Mouse (Mus musculus): Measurements from ENCODE around the gene Ankrd54.

DNA sequence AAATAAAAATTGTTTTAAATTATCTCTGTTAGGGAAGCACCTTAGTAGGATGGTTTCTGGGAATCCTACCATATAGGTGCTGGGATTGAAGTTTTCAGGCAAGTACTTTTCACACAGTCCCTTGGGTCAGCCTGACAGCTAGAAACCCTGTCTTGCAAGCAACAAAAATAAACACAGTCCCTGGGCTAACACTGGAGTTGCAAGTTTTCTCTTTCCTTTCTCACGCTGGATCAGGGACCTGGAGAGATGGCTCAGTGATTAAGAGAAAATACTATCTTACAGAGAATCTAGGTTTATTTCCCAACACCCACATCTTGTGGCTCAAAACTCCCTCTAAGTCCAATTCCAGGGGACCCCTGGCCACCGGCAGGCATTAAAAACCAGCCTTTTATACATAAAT is 34.4 kb upstream of the Ankrd54 start:
- TF ChIP-seq POLR2A (IDR thresholded peaks at IDR 0.05; ENCODE audit: low read depth, low read length) (no peak), CTCF (IDR thresholded peaks at IDR 0.05; ENCODE audit: extremely low read depth, insufficient read length, insufficient replicate concordance, low read depth, low read length) (no peak)
